Mouse (Mus musculus) erythroblast, embryonic 14.5 days (primary cell): ENCODE data around the gene Atp2b2.

Experiments used
- GATA1 ChIP-seq: IDR thresholded peaks from 2 replicates; pipeline ENCODE4 v1.6.1; 2012; ENCODE audit warnings: low read length, inconsistent platforms, mixed read lengths
- TAL1 ChIP-seq: IDR thresholded peaks from 3 replicates; pipeline ENCODE4 v1.6.1; 2012; ENCODE audit warnings: low read length, inconsistent platforms, mixed read lengths

GRCm38 (mm10) chr6:113881561-113882243 is 160.7 kb downstream of the Atp2b2 start:
- no peak for TF ChIP-seq GATA1
- no peak for TF ChIP-seq TAL1
